Mouse (Mus musculus): ENCODE measurements at regions not wholly inside any gene's neighbourhood (a gene's known extent, or its start where the extent isn't known, plus 50 kb on each side); places are given as distances from the start of the nearest gene placed in this dataset.

GRCm38 (mm10) chr13:85639376-85640229 lies 350.7 kb upstream of the Rasa1 start:
- peak; percentile 47 for TF ChIP-seq CTCF (IDR thresholded peaks at IDR 0.05; ENCODE audit: low read depth)
- TF ChIP-seq EP300 (IDR thresholded peaks at IDR 0.05; ENCODE audit: low read depth), result no peak
